Mouse (Mus musculus) hindbrain, embryonic 14.5 days (tissue): ENCODE data around the gene Trpv2. TPM values are rescaled to one million over a fixed set of nuclear protein-coding genes. Genes with fewer than 3 reads are reported as not detected.

ENCODE experiments used
- ATAC-seq: fragments of 200-750 bp; cut with Nextera tagmentation; 2 replicates; pipeline ENCODE4 v1.8.0; 2017; ENCODE audit warnings: moderate number of reproducible peaks, mild to moderate bottlenecking, moderate TSS enrichment, moderate library complexity; ENCODE audit not compliant: low FRiP score
- DNase-seq: peaks from one replicate; pipeline ENCODE4 v3.0.0-alpha.2; 2015; ENCODE audit warnings: low spot score
- H3K27ac ChIP-seq: fragments of 300-500 bp; sonication (generic); 2 replicates; pipeline ENCODE4 v1.5.1; 2014; ENCODE audit warnings: mild to moderate bottlenecking, moderate library complexity
- H3K27me3 ChIP-seq: fragments of 300-500 bp; sonication (generic); 2 replicates; pipeline ENCODE4 v1.6.1; 2014; ENCODE audit warnings: mild to moderate bottlenecking, low read length, mixed read lengths; ENCODE audit not compliant: control insufficient read depth, insufficient read depth
- H3K36me3 ChIP-seq: fragments of 300-500 bp; sonication (generic); replicated peaks from 2 replicates; pipeline ENCODE4 v1.6.1; 2014; ENCODE audit not compliant: control insufficient read depth, insufficient read depth
- H3K4me1 ChIP-seq: fragments of 300-500 bp; sonication (generic); replicated peaks from 2 replicates; pipeline ENCODE4 v1.6.1; 2014; ENCODE audit warnings: antibody characterized with exemption, low read length, mixed read lengths; ENCODE audit not compliant: control insufficient read depth, insufficient read depth
- H3K4me2 ChIP-seq: fragments of 300-500 bp; sonication (generic); replicated peaks from 2 replicates; pipeline ENCODE4 v1.6.1; 2014; ENCODE audit warnings: mild to moderate bottlenecking, moderate library complexity
- H3K4me3 ChIP-seq: fragments of 300-500 bp; sonication (generic); replicated peaks from 2 replicates; pipeline ENCODE4 v1.5.1; 2014; ENCODE audit warnings: mild to moderate bottlenecking, low read length
- H3K9ac ChIP-seq: fragments of 300-500 bp; sonication (generic); 2 replicates; pipeline ENCODE4 v1.6.1; 2014
- H3K9me3 ChIP-seq: fragments of 300-500 bp; sonication (generic); 2 replicates; pipeline ENCODE4 v1.6.1; 2016; ENCODE audit warnings: low read length; ENCODE audit not compliant: control insufficient read depth
- WGBS: fragments of 180-500 bp; shearing (Covaris S2); extraction: QIAGEN DNeasy Blood & Tissue Kit; methylation state at CpG from one replicate; pipeline ENCODE4 v1.1.7; 2014; 5-methylcytosine and 5-hydroxymethylcytosine counted together
- polyA plus RNA-seq: library from polyadenylated mRNA; unstranded; fragments of >200 nt; fragmentation: Nextera tagmentation; extraction: Ambion mirVana; gene quantifications from 2 replicates; pipeline ENCODE4 v1.2.1, GENCODE M21; 2014

Gene Trpv2
- polyA plus RNA-seq, 1 experiment from 2014 or later, result 22.6 TPM

GRCm38 (mm10) chr11:62591904-62592575 lies 17.8 kb downstream of the Trpv2 start:
- DNase-seq, result no peak
- no peak for ATAC-seq

GRCm38 (mm10) chr11:62598571-62598970 lies 24.3 kb downstream of the Trpv2 start:
- H3K9me3 ChIP-seq, result no peaks in the 10 kb centered on the region
- no peak overlapping the region for H3K4me2 ChIP-seq
- ATAC-seq (no peak), DNase-seq (no peak)
- no peaks in the 10 kb centered on the region for H3K27me3 ChIP-seq
- peaks cover 4% of the 10 kb centered on the region; the same call in 1 of the 2 replicates for H3K36me3 ChIP-seq
- H3K4me3 ChIP-seq, result no peak overlapping the region
- WGBS, result 83% methylated on average over 4 of the region's 4 CpGs
- peaks cover 3% of the 10 kb centered on the region; the same call in 1 of the 2 replicates for H3K4me1 ChIP-seq
- no peak overlapping the region for H3K9ac ChIP-seq
- no peak overlapping the region for H3K27ac ChIP-seq

More at GRCm38 (mm10) chr11:62591904-62592575, 17.8 kb downstream of the Trpv2 start:
- H3K4me1 ChIP-seq, result no peaks in the 10 kb centered on the region
- H3K27ac ChIP-seq, result no peak overlapping the region
- H3K36me3 ChIP-seq, result peaks cover 21% of the 10 kb centered on the region; the same call in 1 of the 2 replicates
- no peak overlapping the region for H3K9ac ChIP-seq
- H3K4me3 ChIP-seq, result no peak overlapping the region
- H3K9me3 ChIP-seq, result no peaks in the 10 kb centered on the region
- 83% methylated on average over 8 of the region's 8 CpGs for WGBS
- H3K27me3 ChIP-seq, result no peaks in the 10 kb centered on the region
- H3K4me2 ChIP-seq, result no peak overlapping the region

GRCm38 (mm10) chr11:62601732-62602618 lies 27.7 kb downstream of the Trpv2 start:
- no peak for ATAC-seq
- 10% methylated on average over 17 of the region's 17 CpGs for WGBS
- Histone ChIP-seq H3K4me1 (peaks cover 27% of the 10 kb centered on the region), H3K27ac (peak overlapping the region; percentile 90), H3K9ac (peak overlapping the region; percentile 72), H3K9me3 (no peaks in the 10 kb centered on the region), H3K27me3 (no peaks in the 10 kb centered on the region), H3K4me2 (peak overlapping the region; percentile 65), H3K36me3 (peaks cover 36% of the 10 kb centered on the region), H3K4me3 (peak overlapping the region; percentile 64)
- DNase-seq, result peak; percentile 34

- ATAC-seq (peak; percentile 95), DNase-seq (peak; percentile 98)
- Histone ChIP-seq H3K9ac (peak overlapping the region; percentile 84), H3K27ac (peak overlapping the region; percentile 90), H3K4me2 (peak overlapping the region; percentile 89), H3K9me3 (no peaks in the 10 kb centered on the region), H3K27me3 (no peaks in the 10 kb centered on the region), H3K36me3 (peaks cover 44% of the 10 kb centered on the region), H3K4me1 (peaks cover 27% of the 10 kb centered on the region), H3K4me3 (peak overlapping the region; percentile 64)
- under 1% methylated on average over 58 of the region's 58 CpGs for WGBS
Observed at GRCm38 (mm10) chr11:62602619-62603311, 28.5 kb downstream of the Trpv2 start.

- H3K27ac ChIP-seq, result peak overlapping the region; percentile 90
- peak; percentile 32 for DNase-seq
- no peaks in the 10 kb centered on the region for H3K27me3 ChIP-seq
- H3K9me3 ChIP-seq, result no peaks in the 10 kb centered on the region
- peak overlapping the region; percentile 64 for H3K4me3 ChIP-seq
- WGBS, result under 1% methylated on average over 13 of the region's 13 CpGs
- H3K4me2 ChIP-seq, result peak overlapping the region; percentile 89
- H3K36me3 ChIP-seq, result peaks cover 51% of the 10 kb centered on the region
- ATAC-seq, result no peak; the same call in 1 of the 2 replicates
- peak overlapping the region; percentile 84 for H3K9ac ChIP-seq
- peaks cover 27% of the 10 kb centered on the region for H3K4me1 ChIP-seq
Observed at GRCm38 (mm10) chr11:62603312-62604056, 29.2 kb downstream of the Trpv2 start.

GRCm38 (mm10) chr11:62604123-62604706 lies 29.9 kb downstream of the Trpv2 start:
- WGBS, result 19% methylated on average over 5 of the region's 5 CpGs
- H3K36me3 ChIP-seq, result peaks cover 58% of the 10 kb centered on the region
- no peak for ATAC-seq
- no peak for DNase-seq
- no peaks in the 10 kb centered on the region for H3K9me3 ChIP-seq
- H3K27me3 ChIP-seq, result no peaks in the 10 kb centered on the region
- H3K27ac ChIP-seq, result peak overlapping the region; percentile 15; the same call in 1 of the 2 replicates
- H3K4me3 ChIP-seq, result peak overlapping the region; percentile 64
- peaks cover 27% of the 10 kb centered on the region for H3K4me1 ChIP-seq
- H3K4me2 ChIP-seq, result peak overlapping the region; percentile 89
- peak overlapping the region; percentile 84 for H3K9ac ChIP-seq

GRCm38 (mm10) chr11:62604886-62605618 lies 30.8 kb downstream of the Trpv2 start:
- peak overlapping the region; percentile 64 for H3K4me3 ChIP-seq
- H3K4me1 ChIP-seq, result peaks cover 27% of the 10 kb centered on the region
- peak overlapping the region; percentile 89 for H3K4me2 ChIP-seq
- no peak overlapping the region for H3K27ac ChIP-seq
- H3K9me3 ChIP-seq, result no peaks in the 10 kb centered on the region
- DNase-seq (no peak), ATAC-seq (no peak)
- 21% methylated on average over 3 of the region's 3 CpGs for WGBS
- H3K27me3 ChIP-seq, result no peaks in the 10 kb centered on the region
- peak overlapping the region; percentile 84 for H3K9ac ChIP-seq
- H3K36me3 ChIP-seq, result peaks cover 59% of the 10 kb centered on the region
